Mouse (Mus musculus): Measurements from ENCODE around the gene Tns3. TPM values are rescaled to one million over a fixed set of nuclear protein-coding genes. Genes with fewer than 3 reads are reported as not detected.

The Tns3 gene
- polyA plus RNA-seq, 1 experiment from 2014 or later = 6.8 TPM

DNA sequence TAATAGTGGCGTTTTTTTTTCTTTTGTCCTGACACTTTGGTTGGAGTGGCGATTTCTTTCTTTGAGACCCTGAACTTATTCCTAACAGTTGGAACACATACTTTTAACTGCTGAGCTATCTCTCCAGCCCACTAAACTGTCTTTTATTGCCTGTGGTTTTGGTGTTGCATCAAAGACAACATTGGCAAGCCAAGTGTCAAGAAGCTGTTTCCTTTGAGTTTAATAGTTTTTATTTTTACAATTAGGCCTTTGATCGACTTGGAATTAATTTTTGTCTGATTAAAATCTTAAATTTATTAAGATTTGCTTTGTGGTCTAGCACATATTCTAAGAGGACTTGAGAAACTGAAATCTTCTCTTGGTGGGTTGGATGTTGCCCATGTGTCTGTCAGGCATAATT, 33.3 kb upstream of the Tns3 start:
- no peak for DNase-seq (ENCODE audit: low spot score)
- 96% methylated on average over 3 of the region's 3 CpGs for WGBS
- no peak overlapping the region for H3K9ac ChIP-seq
- H3K4me1 ChIP-seq (replicated peaks; ENCODE audit: control insufficient read depth, insufficient read depth, low read length) = peaks cover 6% of the 10 kb centered on the region; the same call in 1 of the 2 replicates
- H3K27me3 ChIP-seq (ENCODE audit: control insufficient read depth, insufficient read depth, low read length) = no peaks in the 10 kb centered on the region
- no peaks in the 10 kb centered on the region for H3K36me3 ChIP-seq (replicated peaks; ENCODE audit: control insufficient read depth, insufficient read depth)
- no peaks in the 10 kb centered on the region for H3K9me3 ChIP-seq (ENCODE audit: control insufficient read depth, low read length)
- ATAC-seq (ENCODE audit: low FRiP score) = no peak
- no peak overlapping the region for H3K4me3 ChIP-seq (replicated peaks; ENCODE audit: low read length)
- H3K4me2 ChIP-seq (replicated peaks) = no peak overlapping the region
- no peak overlapping the region for H3K27ac ChIP-seq

DNA sequence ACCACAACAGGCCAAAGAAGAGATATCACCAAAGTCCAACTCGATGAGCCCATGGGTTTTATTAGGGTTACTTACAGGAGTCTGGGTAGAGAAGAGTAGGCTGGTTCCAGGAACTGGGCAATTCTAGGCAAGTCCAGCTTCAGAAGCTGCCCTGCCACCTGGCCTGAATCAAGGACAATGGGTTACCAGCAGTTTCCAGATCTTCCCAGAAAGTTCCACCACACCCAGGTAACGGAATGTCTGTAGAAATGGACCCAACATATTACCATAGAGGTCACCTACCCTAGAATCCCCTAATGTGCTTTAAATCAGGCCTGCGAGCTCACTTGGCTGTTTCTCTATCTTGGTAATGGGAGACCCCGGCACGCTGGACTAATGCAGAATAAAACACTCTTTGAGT, 29.8 kb upstream of the Tns3 start:
- no peaks in the 10 kb centered on the region for H3K9me3 ChIP-seq (ENCODE audit: control insufficient read depth, low read length)
- 95% methylated on average over 5 of the region's 5 CpGs for WGBS
- H3K4me2 ChIP-seq (replicated peaks) = no peak overlapping the region

DNA sequence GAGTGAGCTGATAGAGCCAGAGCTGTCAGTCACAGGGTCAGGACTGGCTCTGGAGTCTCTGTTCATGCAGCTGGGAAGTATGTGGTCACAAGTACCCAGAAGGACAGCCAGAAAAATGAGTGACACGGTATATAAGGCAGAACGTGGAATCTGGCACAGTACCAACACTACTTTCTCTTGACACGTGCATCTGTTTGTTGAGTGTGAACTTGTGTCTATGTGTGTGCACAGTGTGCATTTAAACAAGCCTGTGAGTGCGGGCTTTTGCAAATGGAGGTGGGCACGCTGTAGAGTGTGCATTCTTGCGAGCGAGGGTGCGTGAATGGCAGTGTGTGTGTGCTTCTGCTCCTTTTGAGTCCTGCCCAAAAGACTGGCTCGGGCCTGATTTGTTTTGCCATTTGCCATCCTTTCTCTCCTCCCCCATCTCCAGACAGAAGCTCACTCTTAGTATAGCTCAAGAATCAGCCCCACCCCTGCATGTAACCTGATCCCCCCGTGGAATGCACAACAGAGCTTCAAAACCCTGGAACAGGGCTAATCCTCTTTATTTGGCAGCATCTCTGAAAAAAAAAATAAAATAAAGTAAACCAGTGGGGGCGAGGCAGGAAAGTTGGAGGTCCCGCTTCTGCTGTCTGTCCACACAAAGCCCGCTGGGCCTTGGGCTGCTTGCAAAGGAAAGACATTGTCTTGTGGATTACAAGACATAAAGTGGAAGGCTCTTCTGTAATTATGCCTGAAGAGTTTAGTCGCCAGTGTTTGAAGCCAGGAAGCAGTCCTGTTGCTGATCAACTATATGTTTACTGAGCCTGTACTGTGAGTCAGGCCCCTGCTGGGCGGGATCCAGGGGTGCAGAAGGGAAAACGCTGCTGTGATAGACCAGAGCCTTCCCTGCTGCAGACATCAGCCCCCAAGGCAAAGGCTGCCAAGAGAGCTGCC, 28.5 kb upstream of the Tns3 start:
- Histone ChIP-seq H3K9me3 (ENCODE audit: control insufficient read depth, low read length) (no peaks in the 10 kb centered on the region), H3K4me1 (replicated peaks; ENCODE audit: control insufficient read depth, insufficient read depth, low read length) (peaks cover 17% of the 10 kb centered on the region; the same call in 1 of the 2 replicates), H3K4me3 (replicated peaks; ENCODE audit: low read length) (no peak overlapping the region), H3K4me2 (replicated peaks) (peak overlapping the region; percentile 14), H3K36me3 (replicated peaks; ENCODE audit: control insufficient read depth, insufficient read depth) (no peaks in the 10 kb centered on the region), H3K27ac (0 out of 2 replicates have a peak overlapping the region, but pooled peaks have one; percentile 3), H3K9ac (no peak overlapping the region), H3K27me3 (ENCODE audit: control insufficient read depth, insufficient read depth, low read length) (no peaks in the 10 kb centered on the region)
- 11% methylated on average over 16 of the region's 16 CpGs for WGBS
- DNase-seq (ENCODE audit: low spot score) = peak; percentile 42
- ATAC-seq (ENCODE audit: low FRiP score) = peak; percentile 75

More for the DNA sequence above, 29.8 kb upstream of the Tns3 start:
- no peaks in the 10 kb centered on the region for H3K27me3 ChIP-seq (ENCODE audit: control insufficient read depth, insufficient read depth, low read length)
- peaks cover 17% of the 10 kb centered on the region; the same call in 1 of the 2 replicates for H3K4me1 ChIP-seq (replicated peaks; ENCODE audit: control insufficient read depth, insufficient read depth, low read length)
- H3K4me3 ChIP-seq (replicated peaks; ENCODE audit: low read length) = no peak overlapping the region
- no peak for DNase-seq (ENCODE audit: low spot score)
- no peaks in the 10 kb centered on the region for H3K36me3 ChIP-seq (replicated peaks; ENCODE audit: control insufficient read depth, insufficient read depth)
- ATAC-seq (ENCODE audit: low FRiP score) = no peak
- no peak overlapping the region for H3K27ac ChIP-seq
- no peak overlapping the region for H3K9ac ChIP-seq

DNA sequence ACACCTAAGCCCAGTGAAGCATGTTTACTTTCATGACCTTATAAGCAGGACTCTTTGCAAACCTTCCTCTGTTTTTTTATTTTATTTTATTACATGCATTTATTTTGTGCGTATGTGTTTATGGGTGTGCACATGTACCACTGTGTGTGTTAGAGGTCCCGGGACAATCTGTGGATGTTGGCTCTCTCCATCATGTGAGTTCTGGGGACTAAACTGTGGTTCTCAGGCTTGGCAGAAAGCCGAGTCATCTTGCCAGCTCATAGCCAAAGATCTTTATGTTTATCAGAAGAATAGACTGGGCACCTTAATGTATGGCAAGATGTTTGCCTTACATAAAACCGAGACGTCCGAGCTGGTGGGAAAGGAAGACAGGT, 27.8 kb upstream of the Tns3 start:
- Histone ChIP-seq H3K27ac (0 out of 2 replicates have a peak overlapping the region, but pooled peaks have one; percentile 3), H3K4me1 (replicated peaks; ENCODE audit: control insufficient read depth, insufficient read depth, low read length) (peaks cover 17% of the 10 kb centered on the region; the same call in 1 of the 2 replicates), H3K9me3 (ENCODE audit: control insufficient read depth, low read length) (no peaks in the 10 kb centered on the region), H3K36me3 (replicated peaks; ENCODE audit: control insufficient read depth, insufficient read depth) (no peaks in the 10 kb centered on the region), H3K4me2 (replicated peaks) (no peak overlapping the region), H3K27me3 (ENCODE audit: control insufficient read depth, insufficient read depth, low read length) (no peaks in the 10 kb centered on the region), H3K4me3 (replicated peaks; ENCODE audit: low read length) (no peak overlapping the region), H3K9ac (no peak overlapping the region)
- ATAC-seq (ENCODE audit: low FRiP score) (no peak), DNase-seq (ENCODE audit: low spot score) (no peak)
- WGBS = 67% methylated on average over 6 of the region's 6 CpGs

DNA sequence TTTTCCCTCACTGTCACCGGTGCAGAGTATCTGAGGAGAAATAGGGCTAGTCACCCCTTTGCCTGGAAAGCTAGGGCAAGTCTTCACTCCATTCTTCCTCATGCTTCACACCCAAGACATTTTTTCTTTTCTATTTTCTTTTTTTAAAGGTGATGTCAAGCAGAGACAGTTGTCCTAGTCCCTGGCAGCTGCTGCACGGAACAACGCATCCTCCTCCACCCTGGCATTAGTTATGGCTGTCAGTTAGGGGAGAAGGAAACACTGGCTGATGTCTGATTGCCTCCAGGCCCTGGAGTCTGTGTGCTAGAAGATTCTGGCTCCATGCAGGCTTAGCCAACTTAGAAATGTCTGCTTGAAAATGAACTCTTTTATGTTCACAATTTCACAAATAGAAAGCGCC, 27.3 kb upstream of the Tns3 start:
- WGBS = 61% methylated on average over 4 of the region's 4 CpGs
- Histone ChIP-seq H3K4me3 (replicated peaks; ENCODE audit: low read length) (no peak overlapping the region), H3K27ac (no peak overlapping the region), H3K9me3 (ENCODE audit: control insufficient read depth, low read length) (no peaks in the 10 kb centered on the region), H3K4me1 (replicated peaks; ENCODE audit: control insufficient read depth, insufficient read depth, low read length) (peaks cover 17% of the 10 kb centered on the region; the same call in 1 of the 2 replicates), H3K27me3 (ENCODE audit: control insufficient read depth, insufficient read depth, low read length) (no peaks in the 10 kb centered on the region), H3K9ac (no peak overlapping the region), H3K36me3 (replicated peaks; ENCODE audit: control insufficient read depth, insufficient read depth) (no peaks in the 10 kb centered on the region), H3K4me2 (replicated peaks) (no peak overlapping the region)
- ATAC-seq (ENCODE audit: low FRiP score) (no peak), DNase-seq (ENCODE audit: low spot score) (no peak)

DNA sequence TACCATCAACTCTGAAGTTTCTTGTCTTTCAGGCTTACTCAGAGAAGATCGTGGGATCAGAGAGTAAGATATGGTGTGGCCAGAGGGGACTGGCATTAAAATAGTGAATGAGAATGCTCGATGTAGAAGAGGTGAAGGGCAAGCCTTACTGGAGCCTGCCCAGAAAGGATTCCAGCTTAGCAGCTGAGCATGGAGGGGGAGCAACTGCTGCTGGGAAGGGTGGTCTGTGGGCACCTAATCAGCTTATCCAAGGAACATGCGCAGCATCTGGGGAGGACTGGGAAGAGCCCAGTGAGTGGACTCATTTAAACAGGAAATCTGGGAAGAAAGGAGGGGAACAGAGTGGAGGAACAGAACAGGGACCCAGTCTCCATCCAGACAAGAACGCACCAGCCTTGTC, 26.3 kb upstream of the Tns3 start:
- 66% methylated on average over 4 of the region's 4 CpGs for WGBS
- Histone ChIP-seq H3K27me3 (ENCODE audit: control insufficient read depth, insufficient read depth, low read length) (no peaks in the 10 kb centered on the region), H3K9ac (no peak overlapping the region), H3K4me1 (replicated peaks; ENCODE audit: control insufficient read depth, insufficient read depth, low read length) (peaks cover 17% of the 10 kb centered on the region; the same call in 1 of the 2 replicates), H3K36me3 (replicated peaks; ENCODE audit: control insufficient read depth, insufficient read depth) (no peaks in the 10 kb centered on the region), H3K4me2 (replicated peaks) (no peak overlapping the region), H3K4me3 (replicated peaks; ENCODE audit: low read length) (no peak overlapping the region), H3K27ac (no peak overlapping the region), H3K9me3 (ENCODE audit: control insufficient read depth, low read length) (no peaks in the 10 kb centered on the region)
- no peak for ATAC-seq (ENCODE audit: low FRiP score)
- no peak for DNase-seq (ENCODE audit: low spot score)

DNA sequence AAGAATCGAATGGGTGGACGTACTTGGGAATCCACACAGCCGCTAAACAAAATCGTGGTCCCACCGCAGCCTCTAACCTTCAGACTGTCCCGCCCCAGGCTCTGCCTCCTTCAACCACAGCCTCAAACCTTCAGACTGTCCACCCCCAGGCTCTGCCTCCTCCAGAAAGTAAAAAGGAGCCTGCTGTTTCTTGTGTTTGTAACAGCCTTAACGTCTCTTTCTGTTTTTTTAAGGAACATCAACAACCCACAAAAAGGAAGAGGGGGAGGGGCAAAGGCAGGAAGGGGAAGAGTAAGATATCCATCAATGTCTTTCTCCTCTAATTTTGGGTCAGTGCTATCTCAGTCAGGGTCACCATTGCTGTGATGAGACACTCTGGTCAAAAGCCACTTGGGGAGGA, 25.2 kb upstream of the Tns3 start:
- 83% methylated on average over 7 of the region's 7 CpGs for WGBS

DNA sequence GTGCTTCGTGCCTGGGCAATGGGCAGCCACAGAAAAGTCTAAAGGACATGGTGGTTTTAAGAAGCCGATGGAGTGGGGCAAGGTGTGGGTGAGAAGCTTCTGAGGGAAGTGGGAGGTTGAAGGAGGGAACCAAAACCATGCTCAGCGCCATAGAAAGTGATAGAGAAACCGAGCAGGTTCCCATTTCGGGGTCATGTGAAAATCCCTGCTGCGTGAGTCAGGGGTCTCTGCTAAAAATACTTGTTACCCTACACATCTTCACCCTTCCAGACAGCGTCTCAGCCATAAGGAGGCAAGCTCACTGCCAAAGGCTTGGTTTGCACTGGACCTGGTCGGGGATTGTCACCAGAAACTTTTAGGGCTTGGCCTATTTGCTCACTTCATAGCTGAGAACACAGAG, 24.6 kb upstream of the Tns3 start:
- DNase-seq (ENCODE audit: low spot score) = no peak

More for the DNA sequence above, 25.2 kb upstream of the Tns3 start:
- H3K4me2 ChIP-seq (replicated peaks) = no peak overlapping the region
- no peaks in the 10 kb centered on the region for H3K27me3 ChIP-seq (ENCODE audit: control insufficient read depth, insufficient read depth, low read length)
- H3K9me3 ChIP-seq (ENCODE audit: control insufficient read depth, low read length) = no peaks in the 10 kb centered on the region
- H3K4me3 ChIP-seq (replicated peaks; ENCODE audit: low read length) = no peak overlapping the region
- ATAC-seq (ENCODE audit: low FRiP score) = no peak
- H3K9ac ChIP-seq = no peak overlapping the region
- no peaks in the 10 kb centered on the region for H3K36me3 ChIP-seq (replicated peaks; ENCODE audit: control insufficient read depth, insufficient read depth)
- no peak overlapping the region for H3K27ac ChIP-seq
- DNase-seq (ENCODE audit: low spot score) = no peak
- peaks cover 17% of the 10 kb centered on the region; the same call in 1 of the 2 replicates for H3K4me1 ChIP-seq (replicated peaks; ENCODE audit: control insufficient read depth, insufficient read depth, low read length)

DNA sequence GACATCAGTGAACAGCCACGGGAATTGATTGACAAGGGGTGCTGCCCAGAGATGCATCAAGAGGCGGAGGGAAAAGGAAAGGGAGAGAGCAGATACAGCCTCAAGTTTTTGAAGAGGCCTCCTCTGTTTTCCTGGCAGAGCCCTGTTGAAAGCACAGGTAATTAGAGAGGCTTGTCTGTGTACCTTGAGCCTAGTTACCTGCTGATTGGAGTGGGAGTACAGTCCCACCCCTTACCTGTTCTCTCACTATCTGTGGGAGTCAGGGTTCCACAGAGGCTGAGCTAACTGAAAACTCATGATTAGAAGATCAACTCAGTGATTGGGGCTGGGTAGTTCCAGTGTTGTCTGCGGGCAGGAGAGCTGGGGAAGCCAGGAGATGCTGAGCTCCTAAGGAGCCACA, 22.2 kb upstream of the Tns3 start:
- H3K9ac ChIP-seq = no peak overlapping the region
- H3K9me3 ChIP-seq (ENCODE audit: control insufficient read depth, low read length) = no peaks in the 10 kb centered on the region
- H3K4me3 ChIP-seq (replicated peaks; ENCODE audit: low read length) = no peak overlapping the region
- no peaks in the 10 kb centered on the region for H3K36me3 ChIP-seq (replicated peaks; ENCODE audit: control insufficient read depth, insufficient read depth)
- H3K4me1 ChIP-seq (replicated peaks; ENCODE audit: control insufficient read depth, insufficient read depth, low read length) = no peaks in the 10 kb centered on the region
- DNase-seq (ENCODE audit: low spot score) (no peak), ATAC-seq (ENCODE audit: low FRiP score) (no peak)
- H3K27ac ChIP-seq = no peak overlapping the region
- WGBS = 83% methylated on average over 3 of the region's 3 CpGs
- no peaks in the 10 kb centered on the region for H3K27me3 ChIP-seq (ENCODE audit: control insufficient read depth, insufficient read depth, low read length)
- H3K4me2 ChIP-seq (replicated peaks) = no peak overlapping the region

More for the DNA sequence above, 24.6 kb upstream of the Tns3 start:
- Histone ChIP-seq H3K4me2 (replicated peaks) (no peak overlapping the region), H3K4me3 (replicated peaks; ENCODE audit: low read length) (no peak overlapping the region), H3K27ac (no peak overlapping the region), H3K9ac (no peak overlapping the region), H3K9me3 (ENCODE audit: control insufficient read depth, low read length) (no peaks in the 10 kb centered on the region), H3K27me3 (ENCODE audit: control insufficient read depth, insufficient read depth, low read length) (no peaks in the 10 kb centered on the region), H3K36me3 (replicated peaks; ENCODE audit: control insufficient read depth, insufficient read depth) (no peaks in the 10 kb centered on the region), H3K4me1 (replicated peaks; ENCODE audit: control insufficient read depth, insufficient read depth, low read length) (peaks cover 17% of the 10 kb centered on the region; the same call in 1 of the 2 replicates)
- ATAC-seq (ENCODE audit: low FRiP score) = no peak
- WGBS = 96% methylated on average over 8 of the region's 8 CpGs

All from hindbrain, embryonic 14.5 days (tissue).